Mouse (Mus musculus): Measurements from ENCODE around the gene Mipol1.

Gene Mipol1

GRCm38 (mm10) chr12:57243671-57244495 is 13.7 kb downstream of the Mipol1 start:
- DNase-seq (ENCODE audit: low read depth, low spot score): no peak

GRCm38 (mm10) chr12:57258572-57258971 is 28.3 kb downstream of the Mipol1 start:
- DNase-seq (ENCODE audit: low read depth, low spot score): peak; percentile 11

- DNase-seq (ENCODE audit: low read depth, low spot score): no peak
These were observed 45.2 kb downstream of the Mipol1 start for GRCm38 (mm10) chr12:57275456-57275855.

GRCm38 (mm10) chr12:57281155-57282114 is 51.2 kb downstream of the Mipol1 start:
- peak; percentile 50 for DNase-seq (ENCODE audit: low read depth, low spot score)

GRCm38 (mm10) chr12:57285303-57286059 is 55.3 kb downstream of the Mipol1 start:
- no peak for DNase-seq (ENCODE audit: low read depth, low spot score)

GRCm38 (mm10) chr12:57307337-57307736 is 77.1 kb downstream of the Mipol1 start:
- DNase-seq (ENCODE audit: low read depth, low spot score): no peak

GRCm38 (mm10) chr12:57307748-57308147 is 77.5 kb downstream of the Mipol1 start:
- DNase-seq (ENCODE audit: low read depth, low spot score): no peak

- DNase-seq (ENCODE audit: low read depth, low spot score): no peak
These were observed 108.8 kb downstream of the Mipol1 start for GRCm38 (mm10) chr12:57339053-57339452.

- DNase-seq (ENCODE audit: low read depth, low spot score): no peak
These were observed 109.9 kb downstream of the Mipol1 start for GRCm38 (mm10) chr12:57340111-57340510.

- DNase-seq (ENCODE audit: low read depth, low spot score): no peak
These were observed 132.5 kb downstream of the Mipol1 start for GRCm38 (mm10) chr12:57362732-57363131.

GRCm38 (mm10) chr12:57364027-57364426 is 133.8 kb downstream of the Mipol1 start:
- no peak for DNase-seq (ENCODE audit: low read depth, low spot score)

- DNase-seq (ENCODE audit: low read depth, low spot score): no peak
These were observed 141.7 kb downstream of the Mipol1 start for GRCm38 (mm10) chr12:57371790-57372547.

- no peak for DNase-seq (ENCODE audit: low read depth, low spot score)
These were observed 152.6 kb downstream of the Mipol1 start for GRCm38 (mm10) chr12:57382797-57383196.

- no peak for DNase-seq (ENCODE audit: low read depth, low spot score)
These were observed 157.5 kb downstream of the Mipol1 start for GRCm38 (mm10) chr12:57387588-57388292.

- no peak for DNase-seq (ENCODE audit: low read depth, low spot score)
These were observed 169.3 kb downstream of the Mipol1 start for GRCm38 (mm10) chr12:57399547-57399946.

- DNase-seq (ENCODE audit: low read depth, low spot score): no peak
These were observed 170.0 kb downstream of the Mipol1 start for GRCm38 (mm10) chr12:57400186-57400585.

- no peak for DNase-seq (ENCODE audit: low read depth, low spot score)
These were observed 170.9 kb downstream of the Mipol1 start for GRCm38 (mm10) chr12:57401126-57401525.

- no peak for DNase-seq (ENCODE audit: low read depth, low spot score)
These were observed 172.1 kb downstream of the Mipol1 start for GRCm38 (mm10) chr12:57402360-57402759.

GRCm38 (mm10) chr12:57409976-57410375 is 179.7 kb downstream of the Mipol1 start:
- no peak for DNase-seq (ENCODE audit: low read depth, low spot score)

- DNase-seq (ENCODE audit: low read depth, low spot score): no peak
These were observed 183.6 kb downstream of the Mipol1 start for GRCm38 (mm10) chr12:57413833-57414232.
